Mouse (Mus musculus): ENCODE data around the gene Gria2.

Gria2 gene

DNA sequence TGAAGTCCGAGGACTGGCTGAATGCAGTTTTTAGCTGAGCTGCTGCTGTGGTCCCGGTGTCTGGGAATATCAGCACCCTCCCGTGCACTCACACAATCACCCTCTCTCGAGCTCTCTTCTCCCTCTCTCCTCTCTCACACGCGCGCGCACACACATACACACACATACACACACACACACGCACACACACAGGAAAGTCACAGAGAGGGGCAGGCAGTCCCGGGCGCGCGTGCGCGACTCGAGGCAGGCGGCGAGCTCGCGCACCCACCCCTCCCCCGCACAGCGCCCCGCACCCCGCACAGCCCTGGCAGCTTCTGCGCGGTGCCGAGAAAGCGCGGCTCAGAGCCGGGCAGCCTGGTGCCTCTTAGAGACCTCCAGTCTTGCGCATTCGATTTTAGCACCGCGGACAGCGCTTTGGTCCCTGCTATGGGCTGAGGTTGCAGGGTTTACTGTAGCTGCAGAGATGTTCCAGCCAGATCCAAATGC, at the start of gene Gria2:
Gene Gria2, minus strand, starts transcription at position 240 of the 486 bp plus-strand sequence.
- in situ Hi-C loops (cut with MboI, MseI) = loop anchor here (25.0 kb wide), 1 partner anchor 715 kb away; no protein-coding TSS in a partner anchor

DNA sequence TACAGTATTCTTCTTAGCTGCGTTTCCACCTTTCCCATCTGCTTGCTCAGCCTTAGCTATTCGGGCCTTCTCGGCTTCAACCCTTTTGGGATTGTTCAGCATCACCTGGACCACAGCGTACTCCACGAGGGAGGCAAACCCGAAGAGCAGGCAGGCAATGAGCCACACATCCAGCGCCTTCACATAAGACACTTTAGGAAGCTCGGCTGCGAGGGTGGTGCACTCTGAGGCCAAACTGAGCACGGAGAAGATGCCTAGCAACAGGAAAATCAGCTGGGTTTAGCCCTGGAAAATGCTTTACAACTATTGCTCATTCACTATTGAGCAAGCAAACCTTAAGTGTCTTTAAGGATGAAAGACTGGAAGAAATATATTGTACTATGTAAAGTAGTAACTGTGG, 48.3 kb upstream of the Gria2 start:
- in situ Hi-C loops (cut with MboI, MseI) = no loop called here

DNA sequence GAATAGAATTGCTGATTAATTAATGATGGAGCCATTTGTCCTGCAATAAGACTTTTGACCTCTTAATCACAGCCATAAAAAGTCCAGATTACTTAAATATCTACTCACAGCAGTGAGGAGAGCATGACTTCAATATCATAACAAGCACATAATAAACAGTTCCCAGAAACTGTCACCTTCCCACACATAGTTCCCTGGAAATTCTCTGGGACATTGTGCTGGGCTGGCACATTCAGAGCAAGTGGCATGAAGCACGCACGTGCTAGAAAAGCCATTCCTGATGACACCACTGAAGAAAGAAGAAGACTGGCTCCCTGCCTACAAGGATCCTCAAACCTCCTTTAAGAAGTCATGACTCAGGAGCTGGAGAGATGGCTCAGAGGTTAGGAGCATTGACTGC, 43.0 kb upstream of the Gria2 start:
- in situ Hi-C loops (cut with MboI, MseI) = no loop called here

DNA sequence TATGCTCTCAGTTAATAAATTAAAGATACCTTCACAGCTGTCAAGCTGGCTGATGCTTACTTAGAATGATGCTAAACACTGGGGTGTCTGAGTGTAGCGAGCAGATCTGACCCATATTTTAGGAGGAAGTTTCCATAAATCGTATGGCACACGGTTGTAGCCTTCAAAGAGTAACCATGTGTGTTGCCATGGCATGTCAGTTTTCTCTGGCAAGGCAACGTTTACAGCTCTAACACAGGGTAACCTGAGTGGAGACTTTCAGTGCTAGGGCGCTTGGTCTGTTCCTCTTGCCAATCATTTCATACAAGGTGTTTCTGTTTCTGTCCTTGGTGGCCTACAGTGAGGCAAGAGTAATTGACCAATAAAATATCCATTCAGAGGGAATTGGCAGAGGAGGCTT, 37.2 kb upstream of the Gria2 start:
- in situ Hi-C loops (cut with MboI, MseI) = no loop called here

DNA sequence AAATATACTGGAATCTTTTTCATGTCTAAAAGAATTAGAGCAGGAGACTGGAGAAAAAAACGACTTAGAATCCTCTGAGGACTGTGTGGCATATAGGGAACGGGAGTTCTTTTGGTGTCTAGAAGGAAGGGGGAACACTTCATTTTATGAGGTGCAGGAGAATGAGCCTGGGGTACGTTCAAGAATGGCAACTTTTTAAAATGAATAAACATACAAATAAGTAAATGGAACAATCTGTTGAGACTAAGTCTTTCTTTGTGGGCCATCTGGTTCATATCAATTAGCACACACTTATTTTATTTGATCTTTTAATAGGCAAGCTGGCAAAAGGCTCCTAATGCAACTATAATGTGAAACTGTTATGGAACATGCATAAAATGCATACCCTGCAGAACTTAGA, 34.9 kb upstream of the Gria2 start:
- in situ Hi-C loops (cut with MboI, MseI) = no loop called here

- in situ Hi-C loops (cut with MboI, MseI) = loop anchor here (25.0 kb wide), 1 partner anchor 737 kb away; no protein-coding TSS in a partner anchor
Measured at GRCm38 (mm10) chr3:80823975-80824374, 21.3 kb upstream of the Gria2 start.

GRCm38 (mm10) chr3:80818619-80819018, 16.0 kb upstream of the Gria2 start:
- in situ Hi-C loops (cut with MboI, MseI) = loop anchor here (25.0 kb wide), 1 partner anchor 731 kb away; no protein-coding TSS in a partner anchor

GRCm38 (mm10) chr3:80813734-80814133, 11.1 kb upstream of the Gria2 start:
- in situ Hi-C loops (cut with MboI, MseI) = loop anchor here (25.0 kb wide), 1 partner anchor 726 kb away; no protein-coding TSS in a partner anchor

DNA sequence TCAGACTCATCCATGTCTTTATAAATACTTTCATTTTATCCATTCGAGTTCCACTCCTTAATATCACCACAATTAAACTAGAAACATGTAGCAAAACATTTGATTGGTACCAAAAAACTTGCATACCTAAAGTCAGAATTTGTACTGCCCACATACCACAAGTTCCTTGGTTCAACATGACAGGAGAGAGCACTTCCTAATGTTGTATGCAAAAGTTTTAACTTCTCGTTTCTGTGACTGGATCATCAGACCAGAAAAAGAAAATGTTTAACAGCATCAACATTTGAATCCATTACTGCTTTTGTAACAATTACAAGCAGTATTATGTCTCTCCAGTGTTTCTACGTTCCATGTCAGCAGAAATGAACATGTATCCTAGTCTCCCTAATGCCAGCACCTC, 9.6 kb upstream of the Gria2 start:
- in situ Hi-C loops (cut with MboI, MseI) = loop anchor here (25.0 kb wide), 1 partner anchor 725 kb away; no protein-coding TSS in a partner anchor

- in situ Hi-C loops (cut with MboI, MseI) = loop anchor here (25.0 kb wide), 1 partner anchor 718 kb away; no protein-coding TSS in a partner anchor
Measured at GRCm38 (mm10) chr3:80805327-80805726, 2.7 kb upstream of the Gria2 start.

GRCm38 (mm10) chr3:80803811-80804210, 1.2 kb upstream of the Gria2 start:
- in situ Hi-C loops (cut with MboI, MseI) = loop anchor here (25.0 kb wide), 1 partner anchor 717 kb away; no protein-coding TSS in a partner anchor

DNA sequence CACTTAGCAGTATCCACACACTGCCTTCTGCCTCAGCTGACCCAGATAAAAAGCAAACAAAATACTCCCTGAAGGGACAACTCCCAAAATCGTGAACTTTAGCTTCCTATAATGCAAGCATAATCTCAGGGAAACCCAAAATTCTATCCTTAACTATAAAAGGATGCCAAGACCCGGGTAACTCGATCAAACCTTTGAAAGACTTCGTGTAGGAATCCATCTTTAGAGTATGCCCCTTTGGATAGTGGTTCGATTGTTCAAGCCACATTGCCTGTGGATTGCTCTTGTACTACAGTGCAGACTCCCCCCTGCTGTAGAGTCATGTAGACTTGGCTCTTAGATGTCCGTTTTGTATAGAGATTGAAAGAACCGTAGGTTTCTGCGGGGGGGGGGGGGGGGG, 576 bp upstream of the Gria2 start:
- in situ Hi-C loops (cut with MboI, MseI) = loop anchor here (25.0 kb wide), 1 partner anchor 716 kb away; no protein-coding TSS in a partner anchor

DNA sequence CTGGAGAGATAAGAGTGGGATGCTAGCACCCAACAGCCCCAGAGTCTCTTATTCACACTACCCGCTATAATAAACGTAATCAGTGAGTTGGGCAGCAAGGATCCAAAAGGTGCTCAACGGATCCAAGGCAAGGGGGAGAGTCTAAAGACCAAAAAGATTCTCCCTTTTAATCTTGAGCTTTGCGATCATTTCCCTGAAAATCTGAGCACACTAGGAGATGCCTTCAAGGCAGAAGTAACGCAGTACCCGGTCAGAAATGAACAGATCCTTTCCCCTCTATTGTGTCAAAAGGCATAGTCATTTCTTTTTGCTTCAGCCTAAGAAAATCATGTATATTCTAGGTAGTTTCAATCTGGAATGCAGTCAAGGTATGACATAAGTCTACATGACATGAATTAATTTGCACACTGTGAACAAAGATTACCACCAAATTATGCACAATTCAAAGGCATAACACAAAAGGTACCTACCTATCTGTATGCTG, 766 bp downstream of the Gria2 start:
- in situ Hi-C loops (cut with MboI, MseI) = loop anchor here (25.0 kb wide), 1 partner anchor 715 kb away; no protein-coding TSS in a partner anchor

DNA sequence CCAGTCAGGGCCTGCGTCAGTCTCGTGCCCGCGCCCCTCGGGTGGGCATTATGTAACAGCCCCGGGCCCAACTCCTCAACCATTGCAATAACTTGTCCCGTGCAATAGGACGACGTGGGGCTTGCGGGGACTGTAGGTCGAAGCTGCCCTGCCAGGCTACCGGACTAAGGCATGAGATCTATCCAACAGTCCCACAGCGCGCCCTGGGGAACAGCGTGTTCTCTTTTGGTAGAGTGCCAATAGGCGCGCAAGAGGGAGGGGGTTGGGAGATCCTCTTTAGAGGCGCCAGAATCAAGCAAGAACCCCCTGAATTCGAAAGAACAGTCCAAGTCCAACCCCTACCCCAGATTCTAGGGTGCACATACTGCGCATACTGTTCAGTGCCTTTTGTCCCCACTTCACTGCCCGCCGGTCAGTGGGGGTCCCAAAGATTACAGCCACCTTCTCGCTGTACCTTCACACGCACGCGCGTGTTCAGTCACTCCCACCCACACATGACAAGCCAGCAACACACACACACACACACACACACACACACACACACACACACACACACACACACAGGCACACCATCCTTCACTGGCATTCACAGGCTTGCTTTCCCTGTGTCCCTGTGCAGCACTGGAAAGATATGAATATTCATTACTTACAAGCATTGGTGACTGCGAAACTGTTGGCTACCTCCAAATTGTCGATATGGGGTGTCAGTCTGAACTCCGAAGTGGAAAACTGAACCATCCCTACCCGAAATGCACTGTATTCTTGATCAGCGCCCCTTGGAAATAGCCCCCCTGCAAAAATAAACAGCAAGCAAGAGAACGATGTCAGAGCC, 1.4 kb downstream of the Gria2 start:
- in situ Hi-C loops (cut with MboI, MseI) = loop anchor here (25.0 kb wide), 1 partner anchor 714 kb away; no protein-coding TSS in a partner anchor

GRCm38 (mm10) chr3:80800299-80800994, 2.2 kb downstream of the Gria2 start:
- in situ Hi-C loops (cut with MboI, MseI) = loop anchor here (25.0 kb wide), 1 partner anchor 713 kb away; no protein-coding TSS in a partner anchor

DNA sequence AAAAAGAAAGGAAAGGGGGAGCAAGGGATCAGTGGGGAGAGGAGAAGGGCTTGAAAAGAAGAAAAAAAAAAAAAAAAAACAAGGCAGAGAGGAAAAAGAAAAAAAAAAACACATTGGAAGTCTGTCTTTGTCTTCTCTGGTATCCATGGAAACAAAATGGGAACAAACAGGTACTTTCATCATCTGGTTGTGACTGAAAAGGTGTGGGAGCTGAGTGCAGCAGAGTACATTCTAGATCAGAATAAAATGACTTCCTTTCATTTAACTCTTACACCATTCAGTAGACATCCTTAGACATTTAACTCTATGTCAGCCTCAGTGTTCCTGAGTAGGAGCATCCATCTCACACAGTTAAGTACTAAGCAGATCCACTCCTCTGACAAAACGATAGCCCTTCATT, 4.7 kb downstream of the Gria2 start:
- in situ Hi-C loops (cut with MboI, MseI) = no loop called here

DNA sequence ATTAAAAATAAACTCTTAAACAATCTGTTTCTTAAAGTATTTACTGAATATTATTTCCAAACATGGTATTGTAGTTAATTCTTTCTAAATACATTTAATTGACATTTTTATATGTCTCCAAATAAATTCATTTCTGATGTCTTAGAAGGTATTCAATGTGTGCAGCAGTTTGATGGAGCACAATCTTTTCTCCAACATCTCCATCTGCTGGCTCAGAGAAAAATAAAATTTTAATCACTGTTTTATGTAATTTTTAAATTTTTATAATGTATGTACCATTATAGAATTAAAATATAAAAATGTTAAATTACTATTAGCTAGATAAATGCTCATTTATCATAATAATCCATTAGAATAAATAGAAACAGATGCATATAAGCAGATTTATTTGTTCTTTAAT, 5.9 kb downstream of the Gria2 start:
- in situ Hi-C loops (cut with MboI, MseI) = no loop called here

DNA sequence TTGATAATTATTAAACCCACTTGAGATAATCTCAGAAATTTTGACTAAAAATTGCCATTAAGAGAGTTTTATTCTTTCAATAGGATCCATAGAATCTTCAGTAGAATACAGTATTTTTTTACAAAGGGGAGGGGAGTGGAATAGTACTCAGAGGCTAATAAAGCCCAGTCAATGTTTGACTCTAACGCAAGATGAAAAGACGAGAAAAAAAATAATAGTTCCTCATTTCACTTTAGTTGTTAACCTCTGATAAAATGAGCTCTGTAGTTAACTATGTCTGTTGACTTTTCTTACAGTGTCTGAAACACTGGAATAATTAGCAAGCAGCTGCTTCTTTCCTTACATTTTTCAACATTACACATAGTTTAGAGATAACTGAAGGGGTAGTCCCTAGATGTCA, 7.4 kb downstream of the Gria2 start:
- in situ Hi-C loops (cut with MboI, MseI) = no loop called here

- in situ Hi-C loops (cut with MboI, MseI) = no loop called here
Measured at GRCm38 (mm10) chr3:80787116-80787744, 15.4 kb downstream of the Gria2 start.

DNA sequence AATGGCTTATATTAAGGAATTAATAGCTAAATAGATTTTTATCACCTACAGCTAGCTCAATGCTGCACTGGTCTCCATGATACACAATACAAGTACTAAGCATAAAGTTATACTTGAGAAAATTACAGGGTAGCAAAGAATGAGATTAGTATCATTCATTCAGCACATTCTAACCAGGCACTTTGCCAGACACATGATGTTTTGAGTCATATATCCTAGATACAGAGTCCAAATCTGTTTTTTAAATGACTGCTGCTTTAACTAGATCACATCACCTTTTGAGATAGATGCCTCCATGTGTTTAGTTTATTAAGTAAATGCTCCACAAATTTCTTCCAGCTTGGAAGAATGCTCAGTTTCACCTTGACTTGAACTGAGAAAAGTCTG, 21.5 kb downstream of the Gria2 start:
- in situ Hi-C loops (cut with MboI, MseI) = no loop called here

DNA sequence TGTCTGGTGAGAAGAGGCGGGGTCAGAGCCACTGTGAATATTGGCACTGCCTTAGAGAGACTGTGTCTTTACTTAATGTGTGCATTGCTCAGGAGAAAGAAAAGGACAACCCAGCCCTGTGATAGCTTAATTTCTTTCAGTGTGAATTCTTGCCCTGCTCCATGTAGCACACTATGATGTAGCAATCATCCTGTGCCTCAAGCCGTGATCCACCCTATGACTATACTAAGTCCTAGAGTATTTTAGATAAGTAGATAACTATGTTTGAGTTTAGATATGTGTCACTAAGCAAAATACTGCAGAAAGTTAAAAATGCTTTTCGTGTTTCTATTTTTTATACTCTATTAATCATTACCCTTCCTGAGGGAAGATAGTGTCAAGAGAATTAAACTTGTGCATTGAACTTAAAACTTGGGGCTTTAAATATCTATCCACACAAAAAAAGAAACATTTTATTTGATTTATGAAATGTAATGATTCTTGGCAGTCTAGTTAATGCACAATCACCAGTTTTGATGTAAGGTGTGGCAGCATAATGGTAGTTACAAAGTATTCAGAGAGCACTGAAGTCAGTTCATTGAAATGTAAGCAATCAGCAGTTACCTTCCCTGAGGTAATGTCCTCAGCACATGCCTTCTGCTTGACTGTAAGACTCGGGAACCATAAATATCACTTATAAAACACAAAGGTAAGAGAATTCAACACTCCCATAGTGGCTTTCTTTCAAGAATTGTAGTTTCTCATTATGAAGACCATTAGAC, 22.1 kb downstream of the Gria2 start:
- in situ Hi-C loops (cut with MboI, MseI) = no loop called here

Data from T-helper 1 cell (primary cell).